Mouse (Mus musculus): ENCODE data around the gene Ambra1.

Ambra1 gene

DNA sequence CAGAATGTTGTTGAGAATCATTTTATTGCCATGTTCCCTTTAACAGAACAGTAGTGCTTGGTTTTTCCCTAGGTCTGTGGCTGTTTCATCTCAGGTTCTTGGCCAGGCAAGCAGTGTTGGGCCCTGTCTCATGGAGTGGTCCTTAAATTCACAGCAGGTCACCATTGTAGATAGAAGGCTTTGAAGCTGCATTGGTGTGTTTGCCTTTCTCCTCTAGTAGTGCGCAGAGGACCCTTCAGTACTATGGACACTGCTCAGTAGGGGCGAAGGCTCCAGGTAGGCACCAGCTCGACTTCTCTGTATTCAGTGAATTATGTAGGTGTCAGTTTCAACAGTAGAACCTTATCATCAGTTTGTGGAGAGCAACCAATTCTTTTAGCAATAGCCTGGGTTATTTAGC is 142.7 kb downstream of the Ambra1 start:
- DNase-seq (ENCODE audit: low read depth), result no peak

DNA sequence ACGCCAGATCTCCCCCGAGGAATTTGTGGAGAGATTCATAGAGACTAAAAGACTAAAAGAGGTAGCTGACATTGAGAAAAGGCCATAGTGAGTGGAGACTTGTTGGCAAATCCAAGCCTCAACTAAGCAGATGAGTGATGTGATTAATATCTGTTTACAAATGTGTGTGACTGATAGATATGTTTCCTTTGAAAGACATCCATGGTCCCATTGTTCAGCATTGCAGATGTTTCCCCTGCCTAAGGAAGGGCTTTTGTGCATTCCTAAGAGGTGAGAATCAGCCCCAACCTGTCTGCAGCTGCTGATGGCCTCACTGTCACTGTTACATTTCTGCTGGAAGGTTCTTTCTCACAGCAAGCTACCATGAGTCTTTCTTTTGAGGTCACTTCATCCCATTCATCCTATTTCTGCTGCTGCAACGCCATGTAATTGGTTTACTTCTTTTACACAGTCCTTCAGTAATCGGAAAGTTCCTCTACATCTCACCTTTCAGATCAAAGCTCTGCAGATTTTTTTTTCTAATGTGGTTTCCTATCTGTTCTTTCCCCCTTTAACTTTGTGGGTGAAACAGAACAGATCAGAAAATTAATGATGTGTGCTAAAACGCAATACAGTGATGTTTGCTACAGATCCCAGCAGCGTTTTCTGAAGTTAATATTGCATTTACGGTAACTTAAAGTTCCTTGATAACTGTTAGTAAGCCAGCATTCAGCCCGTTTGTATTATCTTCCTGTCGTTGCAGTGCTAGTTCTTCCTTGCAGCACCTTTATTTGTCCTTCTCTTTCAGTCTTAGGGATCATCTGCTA is 146.3 kb downstream of the Ambra1 start:
- no peak for DNase-seq (ENCODE audit: low read depth)

DNA sequence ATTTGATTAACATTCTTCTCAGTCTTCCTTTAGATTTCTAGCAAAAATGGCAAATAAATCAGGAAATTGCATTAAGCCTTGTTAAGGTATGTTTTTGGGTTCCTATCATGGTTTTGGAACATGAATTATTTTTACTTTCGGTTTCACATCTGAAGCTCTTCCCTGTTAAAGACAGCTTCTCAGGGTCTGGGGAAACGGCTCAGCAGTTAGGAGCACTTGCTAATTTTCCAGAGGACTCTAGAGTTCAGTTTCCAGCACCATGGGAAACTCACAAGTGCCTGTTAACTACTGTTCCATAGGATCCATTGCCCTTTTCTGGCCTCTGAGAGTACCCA is 146.8 kb downstream of the Ambra1 start:
- DNase-seq (ENCODE audit: low read depth), result no peak

DNA sequence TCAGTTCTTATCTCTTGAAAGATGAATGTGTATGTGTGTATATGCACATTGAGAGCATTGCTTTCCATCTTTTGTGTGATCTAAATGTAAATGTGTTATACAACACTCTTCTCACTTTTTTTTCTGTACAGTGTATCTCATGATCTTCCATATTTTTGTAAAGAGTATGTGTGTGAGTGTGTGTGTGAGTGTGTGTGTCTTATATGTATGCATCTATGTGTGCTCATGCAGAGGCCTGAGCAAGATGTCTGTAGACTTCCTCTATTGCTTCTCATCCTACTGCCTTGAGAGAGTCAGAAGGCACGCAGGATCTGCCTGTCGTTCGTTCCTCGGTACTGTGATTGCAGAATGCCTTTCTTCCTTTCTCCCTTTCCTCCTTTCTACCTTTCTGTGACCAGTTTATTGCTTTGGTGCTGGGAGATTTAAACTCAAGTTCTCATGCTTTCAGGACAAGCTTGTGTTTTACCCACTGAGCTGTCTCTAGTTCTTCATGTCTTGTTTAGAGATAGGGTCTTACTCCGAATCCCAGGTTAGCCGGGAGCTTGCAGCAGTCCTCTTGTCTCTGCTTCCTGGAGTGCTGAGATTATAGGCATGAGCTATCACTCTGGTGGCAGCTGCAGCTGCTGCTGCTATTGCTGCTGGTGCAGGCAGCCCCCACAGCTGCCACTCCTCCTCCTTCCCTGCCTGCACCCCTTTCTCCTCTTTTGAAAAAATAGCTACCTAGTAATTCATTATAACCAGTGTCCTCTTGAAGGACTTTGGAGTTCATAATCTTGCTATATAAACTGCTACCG is 148.7 kb downstream of the Ambra1 start:
- no peak for DNase-seq (ENCODE audit: low read depth)

GRCm38 (mm10) chr2:91883961-91884360 is 154.0 kb downstream of the Ambra1 start:
- no peak for DNase-seq (ENCODE audit: low read depth)

DNA sequence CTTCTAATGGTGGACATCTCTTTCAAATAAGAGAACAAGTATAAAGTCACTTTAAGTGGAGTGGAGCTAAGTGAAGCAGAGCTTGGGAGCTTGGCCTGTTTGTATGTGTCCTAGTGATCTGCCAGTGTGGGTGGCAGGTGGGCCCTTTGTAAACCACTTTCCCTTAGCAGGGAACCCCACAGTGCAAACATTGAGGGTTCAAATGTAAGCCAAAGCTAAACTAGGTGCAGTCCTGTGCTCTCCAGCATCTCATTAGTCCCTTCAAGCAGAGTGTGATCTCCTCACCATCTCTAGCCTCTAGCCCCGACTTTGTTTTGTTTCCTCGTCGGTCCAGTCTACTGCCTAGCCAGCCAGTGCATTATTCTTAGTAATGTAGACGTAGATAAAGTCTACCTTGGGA is 154.7 kb downstream of the Ambra1 start:
- DNase-seq (ENCODE audit: low read depth), result no peak

GRCm38 (mm10) chr2:91894716-91895115 is 164.8 kb downstream of the Ambra1 start:
- DNase-seq (ENCODE audit: low read depth), result no peak

- DNase-seq (ENCODE audit: low read depth), result no peak
These were observed 165.5 kb downstream of the Ambra1 start for GRCm38 (mm10) chr2:91895401-91895800.

GRCm38 (mm10) chr2:91897968-91898367 is 168.0 kb downstream of the Ambra1 start:
- no peak for DNase-seq (ENCODE audit: low read depth)

GRCm38 (mm10) chr2:91899141-91899540 is 169.2 kb downstream of the Ambra1 start:
- DNase-seq (ENCODE audit: low read depth), result no peak

GRCm38 (mm10) chr2:91900431-91900830 is 170.5 kb downstream of the Ambra1 start:
- DNase-seq (ENCODE audit: low read depth), result no peak

- no peak for DNase-seq (ENCODE audit: low read depth)
These were observed 172.4 kb downstream of the Ambra1 start for GRCm38 (mm10) chr2:91902336-91902735.

GRCm38 (mm10) chr2:91903171-91903925 is 173.4 kb downstream of the Ambra1 start:
- DNase-seq (ENCODE audit: low read depth), result no peak

- no peak for DNase-seq (ENCODE audit: low read depth)
These were observed 174.8 kb downstream of the Ambra1 start for GRCm38 (mm10) chr2:91904618-91905307.

- DNase-seq (ENCODE audit: low read depth), result no peak
These were observed 176.2 kb downstream of the Ambra1 start for GRCm38 (mm10) chr2:91906141-91906540.

GRCm38 (mm10) chr2:91912616-91913015 is 182.7 kb downstream of the Ambra1 start:
- no peak for DNase-seq (ENCODE audit: low read depth)

- no peak for DNase-seq (ENCODE audit: low read depth)
These were observed 183.6 kb downstream of the Ambra1 start for GRCm38 (mm10) chr2:91913328-91914110.

DNA sequence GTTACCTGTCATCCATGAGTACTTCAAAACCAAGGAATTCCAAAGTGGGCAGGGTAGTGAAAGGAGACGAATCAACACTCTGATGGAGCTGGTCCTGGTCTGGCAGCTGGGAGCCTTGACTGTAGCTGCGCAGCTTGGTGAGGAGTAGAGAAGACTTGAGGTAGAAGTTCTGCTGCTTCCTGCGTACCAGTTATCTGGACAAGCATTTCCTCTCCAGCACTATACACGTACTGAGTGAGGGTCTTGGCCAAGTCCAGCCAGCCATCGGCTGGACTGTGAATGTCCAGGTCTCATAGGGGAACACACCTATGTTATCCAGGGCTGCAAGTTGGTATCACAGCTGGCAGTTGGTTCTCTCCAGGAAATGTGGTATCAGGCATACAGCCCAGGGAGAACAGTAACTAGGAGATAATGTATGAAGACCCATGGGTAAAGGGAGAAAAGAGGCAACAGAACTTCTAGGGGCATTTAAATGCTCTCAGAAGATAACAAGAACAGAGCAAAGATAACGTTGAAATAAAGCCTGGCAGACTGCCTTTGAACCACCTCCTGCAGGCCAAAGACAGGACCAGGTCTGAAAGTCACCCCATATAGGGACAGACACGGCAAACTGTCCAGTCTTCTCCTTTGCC is 186.5 kb downstream of the Ambra1 start:
- DNase-seq (ENCODE audit: low read depth), result no peak

DNA sequence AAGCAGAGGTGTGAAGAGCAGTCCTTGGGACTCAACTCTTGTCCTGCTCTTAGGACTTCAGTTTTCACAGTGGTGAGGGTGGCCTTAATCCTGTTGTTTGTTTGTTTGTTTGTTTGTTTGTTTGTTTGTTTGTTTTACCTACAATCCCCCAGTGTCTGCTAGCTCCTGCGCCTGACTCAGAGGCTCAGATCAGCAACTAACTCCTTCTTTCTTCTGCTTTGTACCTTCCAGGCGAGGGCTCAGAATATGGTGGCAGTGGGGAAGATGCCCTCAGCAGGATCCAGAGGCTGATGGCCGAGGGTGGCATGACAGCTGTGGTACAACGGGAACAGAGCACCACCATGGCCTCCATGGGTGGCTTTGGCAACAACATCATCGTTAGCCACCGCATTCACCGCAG is 187.2 kb downstream of the Ambra1 start:
- DNase-seq (ENCODE audit: low read depth), result no peak

DNA sequence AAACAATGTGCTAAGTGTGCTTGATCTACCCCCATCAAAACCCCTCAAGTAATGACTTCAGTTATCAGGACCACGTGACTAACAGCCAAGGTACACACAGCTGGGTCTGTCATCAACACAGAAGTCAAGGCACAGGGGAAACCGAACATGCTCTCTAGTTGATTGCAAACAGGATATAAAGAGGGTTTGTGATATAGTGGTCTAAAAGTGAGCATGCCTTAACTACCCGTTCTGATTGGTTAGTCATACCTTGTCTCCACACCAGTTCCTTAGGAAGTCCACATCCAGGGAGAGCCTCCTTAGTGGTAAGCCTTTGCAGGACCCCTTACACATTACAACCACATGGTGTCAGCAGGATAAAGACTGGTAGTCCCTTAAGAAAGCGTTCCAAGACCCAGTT is 190.2 kb downstream of the Ambra1 start:
- no peak for DNase-seq (ENCODE audit: low read depth)

Measured in c-Kit-positive CD71-negative TER-119-negative erythroid progenitor cells, embryonic 14.5 days (primary cell).